Mouse (Mus musculus): ENCODE data around the gene Madcam1. TPM values are rescaled to one million over a fixed set of nuclear protein-coding genes. Genes with fewer than 3 reads are reported as not detected.

Madcam1 gene
- total and polyA plus RNA-seq, 2 experiments from 2014 or later: 1.3 to 1.9 TPM

DNA sequence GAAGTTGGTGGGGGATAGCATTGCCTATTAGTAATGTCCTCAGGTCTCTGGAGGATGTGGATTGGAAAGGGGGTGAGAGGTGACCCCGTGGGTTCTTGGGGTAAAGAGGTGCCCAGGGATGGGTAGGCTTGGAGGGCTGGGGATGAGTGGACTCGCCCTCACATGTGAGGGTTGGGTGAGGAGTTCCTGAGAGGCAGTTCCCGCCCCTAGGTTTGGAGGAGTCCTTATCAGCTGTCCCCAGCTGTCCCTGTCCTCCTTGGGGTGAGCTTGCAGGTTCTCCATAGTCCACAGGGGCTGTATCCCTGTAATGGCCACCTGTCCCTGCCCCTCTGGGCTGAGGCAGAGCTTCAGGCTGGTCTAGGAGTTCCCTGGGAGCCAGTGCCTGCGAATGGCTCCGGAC lies 41.6 kb downstream of the Madcam1 start:
- DNase-seq (ENCODE audit: low spot score) (no peak), ATAC-seq (ENCODE audit: low FRiP score) (no peak)
- Histone ChIP-seq H3K27me3 (ENCODE audit: insufficient read depth, low read length) (no peaks in the 10 kb centered on the region), H3K4me2 (ENCODE audit: low read depth, low read length, poor library complexity, severe bottlenecking) (peak overlapping the region; percentile 89), H3K9me3 (ENCODE audit: low read length) (no peaks in the 10 kb centered on the region), H3K4me3 (ENCODE audit: low read depth, low read length) (peak overlapping the region; percentile 54), H3K9ac (replicated peaks; ENCODE audit: low read length, poor library complexity, severe bottlenecking) (peak overlapping the region; percentile 75; the same call in 1 of the 2 replicates), H3K4me1 (ENCODE audit: insufficient read depth, low read length) (peaks cover 11% of the 10 kb centered on the region; the same call in 1 of the 2 replicates), H3K27ac (ENCODE audit: low read depth, low read length) (no peak overlapping the region), H3K36me3 (ENCODE audit: insufficient read depth, low read length) (peaks cover 28% of the 10 kb centered on the region)
- 86% methylated on average over 5 of the region's 5 CpGs for WGBS
- no peak for TF ChIP-seq CTCF (IDR thresholded peaks at IDR 0.05)

DNA sequence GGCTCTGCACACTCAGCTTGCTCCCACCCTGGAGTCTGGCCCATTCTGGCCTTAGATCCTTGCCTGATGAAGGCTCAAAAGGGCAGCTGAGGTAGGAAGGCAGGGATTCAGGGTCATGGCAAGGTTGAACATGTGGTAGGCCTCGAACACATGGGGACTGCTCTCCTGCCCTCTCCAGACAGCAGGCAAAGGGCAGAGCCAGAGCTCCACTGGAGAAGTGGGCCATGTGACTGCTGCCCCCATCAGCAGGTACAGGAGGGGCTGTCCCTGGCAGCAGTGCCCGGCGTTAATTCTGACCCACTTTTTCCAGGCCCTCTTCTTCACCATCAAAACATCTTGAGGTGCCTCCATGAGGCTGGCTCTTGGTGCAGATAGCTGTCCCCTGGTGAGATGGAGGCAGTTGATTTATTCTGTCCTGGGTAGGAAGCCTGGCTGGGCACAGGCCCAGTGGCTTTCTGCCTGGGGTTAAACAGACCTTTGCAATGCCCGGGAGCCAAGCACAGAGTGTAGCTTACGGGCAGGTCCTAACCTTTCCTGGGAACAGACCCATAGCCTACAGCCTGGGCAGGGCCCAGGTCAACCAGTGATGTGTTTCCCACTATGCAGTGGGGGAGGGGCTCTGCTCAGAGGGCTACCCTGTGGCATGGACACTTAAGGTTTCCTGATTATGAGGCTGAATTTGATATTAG lies 42.2 kb downstream of the Madcam1 start:
- 83% methylated on average over 5 of the region's 5 CpGs for WGBS
- Histone ChIP-seq H3K27ac (ENCODE audit: low read depth, low read length) (no peak overlapping the region), H3K9me3 (ENCODE audit: low read length) (no peaks in the 10 kb centered on the region), H3K4me1 (ENCODE audit: insufficient read depth, low read length) (peaks cover 11% of the 10 kb centered on the region; the same call in 1 of the 2 replicates), H3K4me3 (ENCODE audit: low read depth, low read length) (peak overlapping the region; percentile 54), H3K27me3 (ENCODE audit: insufficient read depth, low read length) (no peaks in the 10 kb centered on the region), H3K9ac (replicated peaks; ENCODE audit: low read length, poor library complexity, severe bottlenecking) (peak overlapping the region; percentile 34), H3K4me2 (ENCODE audit: low read depth, low read length, poor library complexity, severe bottlenecking) (peak overlapping the region; percentile 89), H3K36me3 (ENCODE audit: insufficient read depth, low read length) (peaks cover 34% of the 10 kb centered on the region)
- no peak for ATAC-seq (ENCODE audit: low FRiP score)
- DNase-seq (ENCODE audit: low spot score): no peak
- no peak for TF ChIP-seq CTCF (IDR thresholded peaks at IDR 0.05)

DNA sequence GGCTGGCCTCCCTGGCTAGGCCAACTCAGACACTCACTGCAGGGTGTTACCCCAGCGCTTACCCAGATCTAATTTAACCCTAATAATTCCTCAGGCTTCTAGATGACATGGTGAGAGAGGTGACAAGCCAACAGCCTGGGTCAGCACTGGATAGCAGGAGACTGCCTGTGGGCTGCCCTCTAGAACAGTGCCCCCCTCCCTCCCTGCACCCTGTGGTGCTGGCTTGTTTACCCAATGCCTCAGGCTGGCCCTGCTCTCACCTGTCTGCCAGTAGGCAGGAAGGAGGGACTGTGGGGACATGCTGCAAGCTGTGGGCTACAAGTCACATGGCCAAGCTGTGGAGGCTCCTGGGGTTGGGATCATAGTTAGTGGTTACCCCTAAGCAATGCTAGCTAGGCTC lies 42.8 kb downstream of the Madcam1 start:
- DNase-seq (ENCODE audit: low spot score) (no peak), ATAC-seq (ENCODE audit: low FRiP score) (no peak)
- Histone ChIP-seq H3K4me3 (ENCODE audit: low read depth, low read length) (peak overlapping the region; percentile 54; the same call in 1 of the 2 replicates), H3K9ac (replicated peaks; ENCODE audit: low read length, poor library complexity, severe bottlenecking) (no peak overlapping the region), H3K4me1 (ENCODE audit: insufficient read depth, low read length) (peaks cover 11% of the 10 kb centered on the region; the same call in 1 of the 2 replicates), H3K36me3 (ENCODE audit: insufficient read depth, low read length) (peaks cover 37% of the 10 kb centered on the region), H3K27me3 (ENCODE audit: insufficient read depth, low read length) (no peaks in the 10 kb centered on the region), H3K4me2 (ENCODE audit: low read depth, low read length, poor library complexity, severe bottlenecking) (peak overlapping the region; percentile 89; the same call in 1 of the 2 replicates), H3K27ac (ENCODE audit: low read depth, low read length) (no peak overlapping the region), H3K9me3 (ENCODE audit: low read length) (no peaks in the 10 kb centered on the region)
- 89% methylated on average over 1 of the region's 1 CpGs for WGBS
- no peak for TF ChIP-seq CTCF (IDR thresholded peaks at IDR 0.05)

DNA sequence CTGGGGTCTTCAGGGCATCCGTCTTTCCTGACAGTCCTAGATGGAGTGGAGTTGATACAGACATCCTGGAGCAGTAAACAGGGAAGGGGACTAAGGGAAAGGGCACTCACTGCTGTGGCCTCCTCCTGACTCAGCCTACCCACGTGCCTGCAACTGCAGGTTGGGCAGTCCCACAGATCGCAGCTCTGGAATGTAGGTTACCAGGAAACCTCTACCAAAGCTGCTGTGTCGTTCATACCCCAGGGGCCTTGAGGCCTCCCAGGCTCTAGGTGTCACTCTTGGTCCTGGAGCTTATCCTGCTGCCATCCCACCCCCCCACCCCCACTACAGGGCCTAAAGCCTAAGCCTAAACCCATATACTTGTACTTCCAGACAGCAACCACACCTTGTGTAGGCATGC lies 43.4 kb downstream of the Madcam1 start:
- H3K27me3 ChIP-seq (ENCODE audit: insufficient read depth, low read length): no peaks in the 10 kb centered on the region
- no peak for DNase-seq (ENCODE audit: low spot score)
- peaks cover 11% of the 10 kb centered on the region; the same call in 1 of the 2 replicates for H3K4me1 ChIP-seq (ENCODE audit: insufficient read depth, low read length)
- H3K9ac ChIP-seq (replicated peaks; ENCODE audit: low read length, poor library complexity, severe bottlenecking): no peak overlapping the region
- no peak for ATAC-seq (ENCODE audit: low FRiP score)
- 65% methylated on average over 4 of the region's 4 CpGs for WGBS
- peaks cover 37% of the 10 kb centered on the region for H3K36me3 ChIP-seq (ENCODE audit: insufficient read depth, low read length)
- no peak overlapping the region for H3K4me3 ChIP-seq (ENCODE audit: low read depth, low read length)
- H3K4me2 ChIP-seq (ENCODE audit: low read depth, low read length, poor library complexity, severe bottlenecking): no peak overlapping the region
- no peak for TF ChIP-seq CTCF (IDR thresholded peaks at IDR 0.05)
- no peaks in the 10 kb centered on the region for H3K9me3 ChIP-seq (ENCODE audit: low read length)
- H3K27ac ChIP-seq (ENCODE audit: low read depth, low read length): no peak overlapping the region

DNA sequence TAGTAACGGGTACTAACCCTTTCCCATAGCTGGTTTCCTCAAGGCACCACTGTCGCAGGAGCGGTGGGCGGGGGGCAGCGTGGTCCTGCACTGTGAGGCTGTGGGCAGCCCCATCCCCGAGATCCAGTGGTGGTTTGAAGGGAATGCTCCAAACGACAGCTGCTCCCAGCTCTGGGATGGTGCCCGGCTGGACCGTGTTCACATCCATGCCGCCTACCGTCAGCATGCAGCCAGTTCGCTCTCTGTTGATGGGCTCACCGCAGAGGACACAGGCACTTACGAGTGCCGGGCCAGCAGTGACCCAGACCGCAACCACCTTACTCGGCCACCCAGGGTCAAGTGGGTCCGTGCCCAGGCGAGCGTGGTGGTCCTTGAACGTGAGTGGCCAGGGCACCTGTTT lies 44.3 kb downstream of the Madcam1 start:
- ATAC-seq (ENCODE audit: low FRiP score) (no peak), DNase-seq (ENCODE audit: low spot score) (no peak)
- 95% methylated on average over 21 of the region's 21 CpGs for WGBS
- no peak for TF ChIP-seq CTCF (IDR thresholded peaks at IDR 0.05)
- Histone ChIP-seq H3K36me3 (ENCODE audit: insufficient read depth, low read length) (peaks cover 37% of the 10 kb centered on the region), H3K9me3 (ENCODE audit: low read length) (no peaks in the 10 kb centered on the region), H3K27me3 (ENCODE audit: insufficient read depth, low read length) (no peaks in the 10 kb centered on the region), H3K27ac (ENCODE audit: low read depth, low read length) (no peak overlapping the region), H3K4me3 (ENCODE audit: low read depth, low read length) (no peak overlapping the region), H3K4me1 (ENCODE audit: insufficient read depth, low read length) (peaks cover 11% of the 10 kb centered on the region; the same call in 1 of the 2 replicates), H3K9ac (replicated peaks; ENCODE audit: low read length, poor library complexity, severe bottlenecking) (no peak overlapping the region), H3K4me2 (ENCODE audit: low read depth, low read length, poor library complexity, severe bottlenecking) (peak overlapping the region; percentile 18; the same call in 1 of the 2 replicates)

DNA sequence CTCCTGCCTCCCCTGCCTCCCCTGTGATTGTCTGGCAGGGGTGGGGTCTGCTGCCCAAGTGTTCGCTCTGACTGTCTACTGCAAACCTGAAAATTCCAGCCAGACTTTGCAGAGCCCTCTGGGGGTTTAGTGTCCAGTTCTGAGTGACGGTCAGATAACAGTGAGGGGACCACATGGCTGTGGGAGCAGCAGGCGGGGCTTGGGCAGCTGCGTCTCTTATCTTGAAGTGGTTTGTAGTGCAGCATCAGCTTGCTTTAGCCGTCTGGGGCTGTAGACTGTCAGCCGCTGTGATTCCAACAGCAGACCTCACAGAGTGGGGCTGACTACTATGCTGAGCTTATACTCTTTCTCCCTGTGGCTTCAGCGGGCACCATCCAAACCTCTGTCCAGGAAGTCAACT lies 44.9 kb downstream of the Madcam1 start:
- H3K4me1 ChIP-seq (ENCODE audit: insufficient read depth, low read length): peaks cover 11% of the 10 kb centered on the region; the same call in 1 of the 2 replicates
- no peak for TF ChIP-seq CTCF (IDR thresholded peaks at IDR 0.05)
- H3K27ac ChIP-seq (ENCODE audit: low read depth, low read length): no peak overlapping the region
- peak overlapping the region; percentile 18; the same call in 1 of the 2 replicates for H3K4me2 ChIP-seq (ENCODE audit: low read depth, low read length, poor library complexity, severe bottlenecking)
- 86% methylated on average over 7 of the region's 7 CpGs for WGBS
- H3K9ac ChIP-seq (replicated peaks; ENCODE audit: low read length, poor library complexity, severe bottlenecking): no peak overlapping the region
- no peak for DNase-seq (ENCODE audit: low spot score)
- no peaks in the 10 kb centered on the region for H3K9me3 ChIP-seq (ENCODE audit: low read length)
- no peak overlapping the region for H3K4me3 ChIP-seq (ENCODE audit: low read depth, low read length)
- no peak for ATAC-seq (ENCODE audit: low FRiP score)
- H3K36me3 ChIP-seq (ENCODE audit: insufficient read depth, low read length): peaks cover 37% of the 10 kb centered on the region
- no peaks in the 10 kb centered on the region for H3K27me3 ChIP-seq (ENCODE audit: insufficient read depth, low read length)

Data from midbrain, postnatal 0 days (tissue).